Mouse (Mus musculus) small intestine, adult 2 months (tissue): Measurements from ENCODE around the gene Gpsm2.
A peak's percentile ranks its signal among the peaks of the same experiment; 100 is the strongest.

Source experiments
- CTCF ChIP-seq: fragments of 200-500 bp; IDR thresholded peaks from 2 replicates; pipeline ENCODE4 v1.5.1; 2012; ENCODE audit warnings: low read depth, mild to moderate bottlenecking, control low read depth, inconsistent platforms, low read length, moderate library complexity, mixed read lengths; ENCODE audit not compliant: insufficient replicate concordance, insufficient read length; ENCODE audit errors: extremely low read depth
- POLR2A ChIP-seq: fragments of 200-500 bp; IDR thresholded peaks from 2 replicates; pipeline ENCODE4 v1.6.1; 2012; ENCODE audit warnings: low read depth, mild to moderate bottlenecking, control low read depth, inconsistent platforms, low read length, moderate library complexity

GRCm38 (mm10) chr3:108769547-108769946, 47.4 kb upstream of the Gpsm2 start:
- 0 out of 2 replicates have a peak, but pooled peaks have one; percentile 38 for TF ChIP-seq POLR2A
- no peak for TF ChIP-seq CTCF
